Mouse (Mus musculus): ENCODE data around the gene Tk2. TPM values are rescaled to one million over a fixed set of nuclear protein-coding genes. Genes with fewer than 3 reads are reported as not detected.

Gene Tk2
- polyA plus RNA-seq (2014; fragmentation: Illumina TruSeq; extraction: RNeasy Lipid Tissue Mini Kit (QIAGEN cat#74804); ENCODE audit: low read depth, low replicate concordance), result 10.6 TPM

GRCm38 (mm10) chr8:104248276-104248675 is at the start of gene Tk2:
Gene Tk2 (minus strand): TSS chr8:104248558.

DNA sequence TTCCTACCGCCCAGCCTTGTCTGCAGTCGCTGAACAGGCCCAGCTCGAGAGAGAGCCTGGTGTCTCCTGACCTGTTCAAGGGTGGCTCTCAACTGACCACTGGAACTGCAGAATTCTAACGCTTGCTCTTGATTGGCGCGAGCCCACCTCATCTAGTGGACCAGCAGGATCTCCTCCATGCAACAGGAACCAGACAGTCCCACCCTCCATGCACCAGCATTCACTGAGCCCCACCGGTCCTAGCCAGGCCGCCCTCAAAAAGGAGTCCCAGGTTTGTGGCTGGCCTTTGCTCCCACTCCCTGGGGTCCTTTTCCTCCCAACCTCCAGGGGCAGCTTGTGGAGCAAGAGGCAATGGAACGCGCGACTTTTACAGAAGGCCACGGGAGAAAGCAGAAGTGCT is 44.7 kb upstream of the Tk2 start, which contains the start of gene Cmtm2a:
Gene Cmtm2a, minus strand, starts transcription at position 101 of the 400 bp plus-strand sequence.

GRCm38 (mm10) chr8:104250439-104251367 is 2.3 kb upstream of the Tk2 start, which contains the start of gene Cklf:
Gene Cklf (plus strand): TSS chr8:104250861.

Other genes starting within 250 kb of the Tk2 start
- 8.2 TPM for gene Cdh5, start 146.9 kb downstream of the Tk2 start, polyA plus RNA-seq (2014; fragmentation: Illumina TruSeq; extraction: RNeasy Lipid Tissue Mini Kit (QIAGEN cat#74804); ENCODE audit: low read depth, low replicate concordance)
- not detected for gene Bean1, start 78.1 kb downstream of the Tk2 start, polyA plus RNA-seq (2014; fragmentation: Illumina TruSeq; extraction: RNeasy Lipid Tissue Mini Kit (QIAGEN cat#74804); ENCODE audit: low read depth, low replicate concordance)
- gene Cklf, start 2.3 kb upstream of the Tk2 start, polyA plus RNA-seq (2014; fragmentation: Illumina TruSeq; extraction: RNeasy Lipid Tissue Mini Kit (QIAGEN cat#74804); ENCODE audit: low read depth, low replicate concordance), result 5.4 TPM
- not detected for gene Cmtm2a, start 44.6 kb upstream of the Tk2 start, polyA plus RNA-seq (2014; fragmentation: Illumina TruSeq; extraction: RNeasy Lipid Tissue Mini Kit (QIAGEN cat#74804); ENCODE audit: low read depth, low replicate concordance)
- not detected for gene Gm45711, start 61.5 kb upstream of the Tk2 start, polyA plus RNA-seq (2014; fragmentation: Illumina TruSeq; extraction: RNeasy Lipid Tissue Mini Kit (QIAGEN cat#74804); ENCODE audit: low read depth, low replicate concordance)
- gene Cmtm1, start 61.6 kb upstream of the Tk2 start, polyA plus RNA-seq (2014; fragmentation: Illumina TruSeq; extraction: RNeasy Lipid Tissue Mini Kit (QIAGEN cat#74804); ENCODE audit: low read depth, low replicate concordance), result not detected
- gene Gm11020, start 73.0 kb upstream of the Tk2 start, polyA plus RNA-seq (2014; fragmentation: Illumina TruSeq; extraction: RNeasy Lipid Tissue Mini Kit (QIAGEN cat#74804); ENCODE audit: low read depth, low replicate concordance), result not detected
- gene Cmtm2b, start 73.7 kb upstream of the Tk2 start, polyA plus RNA-seq (2014; fragmentation: Illumina TruSeq; extraction: RNeasy Lipid Tissue Mini Kit (QIAGEN cat#74804); ENCODE audit: low read depth, low replicate concordance), result not detected
- gene Cmtm3, start 90.9 kb upstream of the Tk2 start, polyA plus RNA-seq (2014; fragmentation: Illumina TruSeq; extraction: RNeasy Lipid Tissue Mini Kit (QIAGEN cat#74804); ENCODE audit: low read depth, low replicate concordance), result 4.6 TPM
- 64.5 TPM for gene Cmtm4, start 147.2 kb upstream of the Tk2 start, polyA plus RNA-seq (2014; fragmentation: Illumina TruSeq; extraction: RNeasy Lipid Tissue Mini Kit (QIAGEN cat#74804); ENCODE audit: low read depth, low replicate concordance)
- 50.3 TPM for gene Dync1li2, start 194.5 kb upstream of the Tk2 start, polyA plus RNA-seq (2014; fragmentation: Illumina TruSeq; extraction: RNeasy Lipid Tissue Mini Kit (QIAGEN cat#74804); ENCODE audit: low read depth, low replicate concordance)

Measured in kidney, adult 10 weeks (tissue).